Comparison of ENCODE assay signal across 8 mouse cellular contexts in the genomic region with DNA sequence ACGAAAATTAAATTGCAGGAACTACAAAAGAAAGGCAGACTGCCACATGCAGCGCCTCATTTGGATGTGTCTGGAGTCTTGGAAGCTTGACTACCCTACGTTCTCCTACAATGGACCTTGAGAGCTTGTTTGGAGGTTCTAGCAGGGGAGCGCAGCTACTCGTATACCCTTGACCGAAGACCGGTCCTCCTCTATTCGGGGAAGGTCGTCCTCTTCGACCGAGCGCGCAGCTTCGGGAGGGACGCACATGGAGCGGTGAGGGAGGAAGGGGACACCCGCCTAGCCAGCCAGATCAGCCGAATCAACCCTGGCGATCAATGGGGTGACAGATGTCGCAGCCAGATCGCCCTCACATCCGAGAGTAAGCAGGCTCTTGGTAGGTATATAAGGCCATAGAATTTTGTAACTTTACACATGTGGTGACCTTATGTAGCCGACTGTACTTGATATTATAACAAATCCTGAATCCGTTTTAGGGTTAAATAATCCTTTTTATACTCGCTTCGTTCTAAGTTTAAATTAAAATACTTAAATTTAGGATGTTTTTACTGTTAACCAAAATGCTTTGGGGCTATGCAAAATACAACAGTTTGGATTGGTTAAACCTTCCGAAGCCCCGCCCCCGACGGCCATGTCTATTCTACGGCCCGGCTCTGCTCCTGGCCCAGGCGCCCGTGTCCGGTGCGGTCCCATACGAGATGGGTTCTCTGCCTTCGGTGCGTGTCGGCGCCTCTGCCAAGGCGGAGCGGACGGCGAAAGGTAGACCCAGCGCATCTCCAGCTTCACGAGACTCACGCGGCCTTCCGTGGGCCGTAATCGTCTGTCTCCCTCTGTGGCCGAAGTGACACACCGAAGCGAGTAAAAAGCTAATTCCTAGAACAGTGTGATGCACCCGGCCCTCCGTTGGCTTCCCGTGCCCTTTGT. TPM values are rescaled to one million over a fixed set of nuclear protein-coding genes. Genes with fewer than 3 reads are reported as not detected.
DNase-seq lines count a peak whose midpoint lies in the region; ATAC-seq and TF ChIP-seq lines count a peak whose summit lies in the region.

No protein-coding gene starts in this region.

- H3K9me3 ChIP-seq in G1E (replicated peaks) = no peaks in the 10 kb centered on the region
- no peaks in the 10 kb centered on the region for H3K9me3 ChIP-seq in forebrain, postnatal 0 days (ENCODE audit: low read length)
- H3K9me3 ChIP-seq in lung, embryonic 15.5 days = no peaks in the 10 kb centered on the region

- TF ChIP-seq CTCF in G1E (IDR thresholded peaks at IDR 0.05; ENCODE audit: low read depth, low read length) = no peak
- TF ChIP-seq CTCF in cerebellum, adult 2 months (IDR thresholded peaks at IDR 0.05; ENCODE audit: borderline replicate concordance, insufficient read depth, low read depth, low read length) = no peak
- TF ChIP-seq CTCF in forebrain, postnatal 0 days (IDR thresholded peaks at IDR 0.05; ENCODE audit: low read depth) = peak; percentile 24; the same call in 1 of the 2 replicates

- DNase-seq in G1E (ENCODE audit: low spot score) = peak; percentile 81
- DNase-seq in cerebellum, adult 2 months = peak; percentile 97
- peak; percentile 96 for DNase-seq in forebrain, postnatal 0 days
- DNase-seq in heart, postnatal 4 days = peak; percentile 97
- peak; percentile 91 to 96 for DNase-seq in layer of hippocampus, adult 8-10 months (ENCODE audit: low spot score in 2 of 2)
- peak; percentile 90 for DNase-seq in ovary, adult 18-20 months (ENCODE audit: low spot score)
- DNase-seq in thymus, postnatal 0 days (ENCODE audit: low spot score) = peak; percentile 95

- H3K4me3 ChIP-seq in G1E (ENCODE audit: low read depth, low read length) = peak overlapping the region; percentile 81
- peak overlapping the region; percentile 88 for H3K4me3 ChIP-seq in cerebellum, adult 2 months (replicated peaks; ENCODE audit: insufficient read depth, low read depth, low read length)
- H3K4me3 ChIP-seq in forebrain, postnatal 0 days (ENCODE audit: low read depth, low read length) = peak overlapping the region; percentile 64
- peak overlapping the region; percentile 74 for H3K4me3 ChIP-seq in lung, embryonic 15.5 days

- TF ChIP-seq POLR2A in cerebellum, adult 2 months (IDR thresholded peaks at IDR 0.05; ENCODE audit: borderline replicate concordance, insufficient read depth, low read length) = peak; percentile 96

- peaks cover 13% of the 10 kb centered on the region for H3K4me1 ChIP-seq in G1E (ENCODE audit: insufficient read depth, low read depth, low read length)
- H3K4me1 ChIP-seq in cerebellum, adult 2 months (ENCODE audit: control insufficient read depth, insufficient read depth, low read length) = no peaks in the 10 kb centered on the region; the same call in 1 of the 2 replicates
- no peaks in the 10 kb centered on the region for H3K4me1 ChIP-seq in forebrain, postnatal 0 days (ENCODE audit: insufficient read depth)
- peaks cover 9% of the 10 kb centered on the region for H3K4me1 ChIP-seq in lung, embryonic 15.5 days

- H3K4me2 ChIP-seq in forebrain, postnatal 0 days (ENCODE audit: low read depth) = peak overlapping the region; percentile 50
- peak overlapping the region; percentile 57 for H3K4me2 ChIP-seq in lung, embryonic 15.5 days

- ATAC-seq in G1E (ENCODE audit: extremely low read depth, insufficient number of reproducible peaks, low FRiP score, poor library complexity, severe bottlenecking) = peak; percentile 95
- ATAC-seq in forebrain, postnatal 0 days = peak; percentile 96
- ATAC-seq in lung, embryonic 15.5 days (ENCODE audit: borderline replicate concordance, extremely low read depth, low FRiP score, low TSS enrichment) = peak; percentile 99

- H3K27ac ChIP-seq in cerebellum, adult 2 months (ENCODE audit: insufficient read depth, low read length) = peak overlapping the region; percentile 92
- peak overlapping the region; percentile 99 for H3K27ac ChIP-seq in forebrain, postnatal 0 days (ENCODE audit: low read depth, low read length)
- H3K27ac ChIP-seq in lung, embryonic 15.5 days = peak overlapping the region; percentile 99

- peak overlapping the region; percentile 90 for H3K9ac ChIP-seq in forebrain, postnatal 0 days
- peak overlapping the region; percentile 82 for H3K9ac ChIP-seq in lung, embryonic 15.5 days

- under 1% methylated on average over 53 of the region's 58 CpGs for WGBS in cerebellum, adult 2 months
- WGBS in forebrain, postnatal 0 days = under 1% methylated on average over 48 of the region's 58 CpGs
- under 1% methylated on average over 53 of the region's 58 CpGs for WGBS in lung, embryonic 15.5 days

- H3K36me3 ChIP-seq in G1E (replicated peaks) = no peaks in the 10 kb centered on the region
- H3K36me3 ChIP-seq in forebrain, postnatal 0 days (ENCODE audit: insufficient read depth) = no peaks in the 10 kb centered on the region
- no peaks in the 10 kb centered on the region for H3K36me3 ChIP-seq in lung, embryonic 15.5 days

- H3K27me3 ChIP-seq in G1E (ENCODE audit: insufficient read depth, low read length) = no peaks in the 10 kb centered on the region
- no peaks in the 10 kb centered on the region for H3K27me3 ChIP-seq in cerebellum, adult 2 months (ENCODE audit: control insufficient read depth, insufficient read depth, low read length)
- H3K27me3 ChIP-seq in forebrain, postnatal 0 days (ENCODE audit: insufficient read depth, low read length) = no peaks in the 10 kb centered on the region
- H3K27me3 ChIP-seq in lung, embryonic 15.5 days = no peaks in the 10 kb centered on the region

RNA-seq across cellular contexts. Expression of a gene that starts 7.0 kb away (rescaled TPM):
- total RNA-seq in G1E (2014; fragmentation: Nextera tagmentation) = 3.6 and 6.8 TPM in 2 replicates
- 3.2 and 4.5 TPM in 2 replicates for total RNA-seq in G1E (2017)
- polyA plus RNA-seq in G1E (2012) = 1.3 and 1.4 TPM in 2 replicates
- 107 and 113 TPM in 2 replicates for polyA plus RNA-seq in cerebellum, adult 2 months (2012; rRNA removed)
- 12.6 and 14.8 TPM in 2 replicates for total RNA-seq in forebrain, postnatal 0 days (2014; rRNA removed)
- polyA plus RNA-seq in forebrain, postnatal 0 days (2015; fragmentation: Nextera tagmentation; extraction: Ambion mirVana) = 28.8 and 31.0 TPM in 2 replicates
- 10 to 100 TPM; 66.4 to 68.2 TPM for total RNA-seq in heart, postnatal 4 days (2021)
- 10 to 100 TPM; 50.5 to 52.8 (median 51.7) TPM for total RNA-seq in layer of hippocampus, adult 8-10 months (2022)
- 71.6 and 77.3 TPM in 2 replicates for polyA plus RNA-seq in lung, embryonic 15.5 days (2015; fragmentation: Nextera tagmentation; extraction: Ambion mirVana)
- polyA plus RNA-seq in thymus, postnatal 0 days (2015; fragmentation: Nextera tagmentation; extraction: Ambion mirVana) = 49.5 and 53.9 TPM in 2 replicates

RNA-seq across cellular contexts. Expression of a gene that starts 54.9 kb away (rescaled TPM):
- total RNA-seq in G1E (2014; fragmentation: Nextera tagmentation) = not detected in 2 replicates
- not detected in 2 replicates for total RNA-seq in G1E (2017)
- polyA plus RNA-seq in G1E (2012) = not detected in 2 replicates
- polyA plus RNA-seq in cerebellum, adult 2 months (2012; rRNA removed) = not detected in 2 replicates
- total RNA-seq in forebrain, postnatal 0 days (2014; rRNA removed) = not detected in 2 replicates
- polyA plus RNA-seq in forebrain, postnatal 0 days (2015; fragmentation: Nextera tagmentation; extraction: Ambion mirVana) = not detected in 2 replicates
- under 1 TPM in 1 of 2 experiments, not detected in 1; 0.41 TPM for total RNA-seq in heart, postnatal 4 days (2021)
- not detected for total RNA-seq in layer of hippocampus, adult 8-10 months (2022)
- polyA plus RNA-seq in lung, embryonic 15.5 days (2015; fragmentation: Nextera tagmentation; extraction: Ambion mirVana) = 0.30 TPM in 1 of 2 replicates, not detected in the other
- 0.59 and 0.68 TPM in 2 replicates for polyA plus RNA-seq in thymus, postnatal 0 days (2015; fragmentation: Nextera tagmentation; extraction: Ambion mirVana)

Comparison
In these comparisons a context has a peak if more than half of its experiments do, and no peak if none do; other contexts are left out.
1. Peak in every context shown above with its lines: DNase-seq, ATAC-seq, H3K4me3 ChIP-seq and H3K27ac ChIP-seq.
2. RNA of a gene that starts 7.0 kb away (polyA plus RNA-seq): 107 to 113 TPM in cerebellum, adult 2 months, 71.6 to 77.3 TPM in lung, embryonic 15.5 days, 49.5 to 53.9 TPM in thymus, postnatal 0 days and 28.8 to 31.0 TPM in forebrain, postnatal 0 days; 1.3 to 1.4 TPM in G1E; every median in the first group is over 10 times any median in the second.